In genomic region chr10:4325562-4325961, GRCm38 (mm10) we compare ENCODE assay signal across 13 mouse cellular contexts. TPM values are rescaled to one million over a fixed set of nuclear protein-coding genes. Genes with fewer than 3 reads are reported as not detected.
DNase-seq lines count a peak whose midpoint lies in the region; ATAC-seq and TF ChIP-seq lines count a peak whose summit lies in the region.
"Had no signal": no experiment of that assay in that cellular context is flagged by ENCODE, and none has a peak within 500 bp of the region (broad histone marks: within the 10 kb centered on the region; RNA-seq: fewer than 3 reads in every experiment).

No protein-coding gene starts in this region.

- no peak for TF ChIP-seq CTCF in stomach, postnatal 0 days (IDR thresholded peaks at IDR 0.05; ENCODE audit: low read depth)

- no peaks in the 10 kb centered on the region for H3K36me3 ChIP-seq in heart, embryonic 16.5 days (ENCODE audit: control insufficient read depth, insufficient read depth)
- no peaks in the 10 kb centered on the region for H3K36me3 ChIP-seq in midbrain, embryonic 14.5 days (ENCODE audit: control insufficient read depth, insufficient read depth, low read length)
- no peaks in the 10 kb centered on the region for H3K36me3 ChIP-seq in midbrain, embryonic 13.5 days
- no peaks in the 10 kb centered on the region for H3K36me3 ChIP-seq in intestine, embryonic 15.5 days
- no peaks in the 10 kb centered on the region for H3K36me3 ChIP-seq in stomach, postnatal 0 days (ENCODE audit: control insufficient read depth, insufficient read depth, low read length)
- H3K36me3 ChIP-seq: embryonic facial prominence, embryonic 13.5 days; hindbrain, embryonic 12.5 days; liver, embryonic 12.5 days had no signal

- TF ChIP-seq EP300 in stomach, postnatal 0 days (optimal IDR thresholded peaks at IDR 0.05): no peak

- H3K9ac ChIP-seq in heart, embryonic 16.5 days (ENCODE audit: low read length): no peak overlapping the region
- no peak overlapping the region for H3K9ac ChIP-seq in midbrain, embryonic 14.5 days (replicated peaks; ENCODE audit: low read length)
- H3K9ac ChIP-seq in midbrain, embryonic 13.5 days (replicated peaks): no peak overlapping the region
- no peak overlapping the region for H3K9ac ChIP-seq in intestine, embryonic 15.5 days
- H3K9ac ChIP-seq in stomach, postnatal 0 days (ENCODE audit: low read length): no peak overlapping the region
- H3K9ac ChIP-seq: embryonic facial prominence, embryonic 13.5 days; hindbrain, embryonic 12.5 days; liver, embryonic 12.5 days had no signal

- peaks cover 8% of the 10 kb centered on the region; the same call in 1 of the 2 replicates for H3K4me1 ChIP-seq in heart, embryonic 16.5 days (ENCODE audit: control insufficient read depth, insufficient read depth, low read length)
- no peaks in the 10 kb centered on the region for H3K4me1 ChIP-seq in midbrain, embryonic 14.5 days (ENCODE audit: control insufficient read depth, insufficient read depth, low read length)
- H3K4me1 ChIP-seq in midbrain, embryonic 13.5 days (replicated peaks): peaks cover 7% of the 10 kb centered on the region; the same call in 1 of the 2 replicates
- H3K4me1 ChIP-seq in intestine, embryonic 15.5 days (replicated peaks): no peaks in the 10 kb centered on the region; the same call in 1 of the 2 replicates
- 0 out of 2 replicates have a peak, but pooled peaks cover 3% of the 10 kb centered on the region for H3K4me1 ChIP-seq in stomach, postnatal 0 days (replicated peaks; ENCODE audit: control insufficient read depth, insufficient read depth)
- H3K4me1 ChIP-seq: liver, embryonic 12.5 days had no signal

- WGBS in heart, embryonic 16.5 days: 22% methylated on average over 5 of the region's 5 CpGs
- WGBS in midbrain, embryonic 14.5 days: 56% methylated on average over 5 of the region's 5 CpGs
- 62% methylated on average over 5 of the region's 5 CpGs for WGBS in midbrain, embryonic 13.5 days
- WGBS in intestine, embryonic 15.5 days: 21% methylated on average over 5 of the region's 5 CpGs
- 18% methylated on average over 5 of the region's 5 CpGs for WGBS in stomach, postnatal 0 days

- no peak for DNase-seq in heart, adult 11 months
- peak; percentile 51 for DNase-seq in midbrain, embryonic 14.5 days
- DNase-seq in stomach, postnatal 0 days (ENCODE audit: low spot score): no peak
- DNase-seq in urinary bladder, postnatal 25 days (ENCODE audit: low spot score): no peak
- DNase-seq: cerebellum, adult 9-10 months; right cerebral cortex, postnatal 4 days had no signal

- H3K4me3 ChIP-seq in heart, embryonic 16.5 days (ENCODE audit: low read length): no peak overlapping the region
- H3K4me3 ChIP-seq in midbrain, embryonic 14.5 days (replicated peaks; ENCODE audit: low read depth, low read length): no peak overlapping the region
- H3K4me3 ChIP-seq in midbrain, embryonic 13.5 days (replicated peaks): no peak overlapping the region
- no peak overlapping the region for H3K4me3 ChIP-seq in intestine, embryonic 15.5 days (replicated peaks)
- H3K4me3 ChIP-seq in stomach, postnatal 0 days (ENCODE audit: low read depth, low read length): no peak overlapping the region
- H3K4me3 ChIP-seq: embryonic facial prominence, embryonic 13.5 days; hindbrain, embryonic 12.5 days; liver, embryonic 12.5 days had no signal

- ATAC-seq in heart, embryonic 16.5 days (replicated peaks; ENCODE audit: extremely low read depth, insufficient read depth, low FRiP score): no peak
- ATAC-seq in midbrain, embryonic 14.5 days (ENCODE audit: low FRiP score, low TSS enrichment): no peak
- ATAC-seq in midbrain, embryonic 13.5 days: no peak
- ATAC-seq in intestine, embryonic 15.5 days: peak; percentile 41; the same call in 1 of the 2 replicates
- no peak for ATAC-seq in stomach, postnatal 0 days (ENCODE audit: low FRiP score, low TSS enrichment)
- ATAC-seq: liver, embryonic 12.5 days; midbrain, embryonic 16.5 days had no signal

- H3K27ac ChIP-seq in heart, embryonic 16.5 days (ENCODE audit: low read length): peak overlapping the region; percentile 28; the same call in 1 of the 2 replicates
- H3K27ac ChIP-seq in midbrain, embryonic 14.5 days (replicated peaks; ENCODE audit: low read depth, low read length): no peak overlapping the region
- H3K27ac ChIP-seq in midbrain, embryonic 13.5 days: no peak overlapping the region
- no peak overlapping the region; the same call in 1 of the 2 replicates for H3K27ac ChIP-seq in intestine, embryonic 15.5 days
- peak overlapping the region; percentile 53 for H3K27ac ChIP-seq in stomach, postnatal 0 days (replicated peaks)
- H3K27ac ChIP-seq: embryonic facial prominence, embryonic 13.5 days; hindbrain, embryonic 12.5 days; liver, embryonic 12.5 days had no signal

- H3K27me3 ChIP-seq in heart, embryonic 16.5 days (ENCODE audit: control insufficient read depth, insufficient read depth, low read length): no peaks in the 10 kb centered on the region
- H3K27me3 ChIP-seq in midbrain, embryonic 14.5 days (ENCODE audit: control insufficient read depth, insufficient read depth, low read length): no peaks in the 10 kb centered on the region
- no peaks in the 10 kb centered on the region for H3K27me3 ChIP-seq in midbrain, embryonic 13.5 days
- no peaks in the 10 kb centered on the region for H3K27me3 ChIP-seq in intestine, embryonic 15.5 days (replicated peaks)
- no peaks in the 10 kb centered on the region for H3K27me3 ChIP-seq in stomach, postnatal 0 days (ENCODE audit: control insufficient read depth, insufficient read depth, low read length)
- H3K27me3 ChIP-seq: hindbrain, embryonic 12.5 days; liver, embryonic 12.5 days had no signal

- peaks cover 7% of the 10 kb centered on the region for H3K9me3 ChIP-seq in heart, embryonic 16.5 days (replicated peaks; ENCODE audit: control insufficient read depth, low read length)
- H3K9me3 ChIP-seq in midbrain, embryonic 14.5 days (ENCODE audit: control insufficient read depth, low read length): no peaks in the 10 kb centered on the region
- no peaks in the 10 kb centered on the region for H3K9me3 ChIP-seq in midbrain, embryonic 13.5 days
- no peaks in the 10 kb centered on the region for H3K9me3 ChIP-seq in intestine, embryonic 15.5 days
- no peaks in the 10 kb centered on the region for H3K9me3 ChIP-seq in stomach, postnatal 0 days (ENCODE audit: control insufficient read depth, low read length)
- H3K9me3 ChIP-seq: embryonic facial prominence, embryonic 13.5 days; hindbrain, embryonic 12.5 days; liver, embryonic 12.5 days had no signal

- H3K4me2 ChIP-seq in heart, embryonic 16.5 days (ENCODE audit: low read depth, low read length): no peak overlapping the region
- no peak overlapping the region for H3K4me2 ChIP-seq in midbrain, embryonic 14.5 days (ENCODE audit: low read length)
- H3K4me2 ChIP-seq in midbrain, embryonic 13.5 days (replicated peaks): no peak overlapping the region
- H3K4me2 ChIP-seq in intestine, embryonic 15.5 days (replicated peaks): no peak overlapping the region
- H3K4me2 ChIP-seq in stomach, postnatal 0 days (replicated peaks; ENCODE audit: low read depth): no peak overlapping the region
- H3K4me2 ChIP-seq: embryonic facial prominence, embryonic 13.5 days; hindbrain, embryonic 12.5 days; liver, embryonic 12.5 days had no signal

RNA-seq across cellular contexts. Expression of gene Akap12, which starts 59.4 kb away (rescaled TPM):
- 40.6 and 43.5 TPM in 2 replicates for polyA plus RNA-seq in heart, embryonic 16.5 days (2015; fragmentation: Nextera tagmentation; extraction: Ambion mirVana)
- polyA plus RNA-seq in midbrain, embryonic 14.5 days (2014; fragmentation: Nextera tagmentation; extraction: Ambion mirVana): 20.9 and 31.9 TPM in 2 replicates
- polyA plus RNA-seq in midbrain, embryonic 13.5 days (2015; fragmentation: Nextera tagmentation; extraction: Ambion mirVana): 29.2 and 30.0 TPM in 2 replicates
- polyA plus RNA-seq in intestine, embryonic 15.5 days (2015; fragmentation: Nextera tagmentation; extraction: Ambion mirVana): 48.3 and 50.6 TPM in 2 replicates
- 23.1 and 25.5 TPM in 2 replicates for polyA plus RNA-seq in stomach, postnatal 0 days (2015; fragmentation: Nextera tagmentation; extraction: Ambion mirVana)

Comparison
In these comparisons a context has a peak if more than half of its experiments do, and no peak if none do; other contexts are left out.
1. H3K27ac ChIP-seq: peak in heart, embryonic 16.5 days (single experiment) and stomach, postnatal 0 days (single experiment); none in midbrain, embryonic 14.5 days (single experiment), midbrain, embryonic 13.5 days (single experiment) and intestine, embryonic 15.5 days (single experiment).